Mouse (Mus musculus): ENCODE data around the gene Gm20441. TPM values are rescaled to one million over a fixed set of nuclear protein-coding genes. Genes with fewer than 3 reads are reported as not detected.
"Not testable (repeated sequence)": the region's sequence is repeated elsewhere in the genome, so short reads cannot be mapped to it uniquely, and the experiment has no call there.

Gene Gm20441
- polyA plus RNA-seq, 1 experiment from 2014 or later, result not detected

DNA sequence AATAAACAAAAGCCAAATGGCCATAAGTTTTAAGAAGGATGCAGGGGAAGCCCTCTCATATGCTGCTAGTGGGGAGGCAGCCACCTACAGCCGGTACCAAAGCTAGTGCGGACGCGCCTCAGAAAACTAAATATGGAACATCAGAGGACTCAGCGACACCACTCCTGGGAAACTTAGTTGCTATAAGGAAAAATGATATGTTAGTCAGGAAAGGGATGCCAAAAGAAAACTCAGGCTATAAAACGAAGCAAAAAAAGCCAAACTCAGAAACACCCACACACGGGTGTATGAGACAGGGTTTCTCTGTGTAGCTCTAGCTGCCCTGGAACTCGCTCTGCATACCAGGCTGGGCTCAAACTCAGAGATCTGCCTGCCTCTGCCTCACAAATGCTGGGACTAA, 7.5 kb upstream of the Gm20441 start:
- Histone ChIP-seq H3K27me3 (replicated peaks; ENCODE audit: control insufficient read depth, insufficient read depth, low read length) (no peaks in the 10 kb centered on the region), H3K36me3 (ENCODE audit: control insufficient read depth, insufficient read depth, low read length) (no peaks in the 10 kb centered on the region), H3K9me3 (ENCODE audit: control insufficient read depth, low read length) (no peaks in the 10 kb centered on the region), H3K9ac (ENCODE audit: low read depth, low read length) (no peak overlapping the region), H3K27ac (ENCODE audit: low read length) (no peak overlapping the region), H3K4me2 (ENCODE audit: low read depth, low read length) (no peak overlapping the region), H3K4me1 (ENCODE audit: control insufficient read depth, insufficient read depth, low read length) (peaks cover 5% of the 10 kb centered on the region; the same call in 1 of the 2 replicates), H3K4me3 (ENCODE audit: low read length) (no peak overlapping the region)
- 95% methylated on average over 8 of the region's 8 CpGs for WGBS
- no peak for ATAC-seq

DNA sequence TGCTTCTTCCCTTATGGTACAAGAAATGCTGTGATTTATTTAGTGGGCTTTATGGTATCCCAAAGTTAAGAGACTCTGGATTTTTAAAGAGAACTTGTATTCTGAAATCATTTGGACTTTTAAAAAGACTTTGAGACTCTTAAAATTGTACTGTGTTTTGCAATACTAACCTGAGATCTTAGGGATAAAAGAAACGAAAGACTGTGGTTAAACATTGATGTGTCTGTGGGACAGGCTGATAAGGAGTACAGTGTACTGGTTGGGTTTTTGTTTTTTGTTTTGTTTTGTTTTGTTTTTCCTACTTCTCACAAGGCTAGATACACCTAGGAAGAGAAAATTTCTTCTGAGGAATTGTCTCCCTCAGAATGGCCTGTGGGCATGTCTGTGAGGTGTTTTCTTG, 4.7 kb upstream of the Gm20441 start:
- WGBS, result 46% methylated on average over 1 of the region's 1 CpGs
- no peak overlapping the region for H3K9ac ChIP-seq (ENCODE audit: low read depth, low read length)
- H3K4me3 ChIP-seq (ENCODE audit: low read length), result no peak overlapping the region
- H3K27ac ChIP-seq (ENCODE audit: low read length), result no peak overlapping the region
- no peaks in the 10 kb centered on the region for H3K27me3 ChIP-seq (replicated peaks; ENCODE audit: control insufficient read depth, insufficient read depth, low read length)
- no peaks in the 10 kb centered on the region for H3K36me3 ChIP-seq (ENCODE audit: control insufficient read depth, insufficient read depth, low read length)
- ATAC-seq, result no peak
- H3K9me3 ChIP-seq (ENCODE audit: control insufficient read depth, low read length), result no peaks in the 10 kb centered on the region
- no peak overlapping the region for H3K4me2 ChIP-seq (ENCODE audit: low read depth, low read length)
- peaks cover 5% of the 10 kb centered on the region; the same call in 1 of the 2 replicates for H3K4me1 ChIP-seq (ENCODE audit: control insufficient read depth, insufficient read depth, low read length)

DNA sequence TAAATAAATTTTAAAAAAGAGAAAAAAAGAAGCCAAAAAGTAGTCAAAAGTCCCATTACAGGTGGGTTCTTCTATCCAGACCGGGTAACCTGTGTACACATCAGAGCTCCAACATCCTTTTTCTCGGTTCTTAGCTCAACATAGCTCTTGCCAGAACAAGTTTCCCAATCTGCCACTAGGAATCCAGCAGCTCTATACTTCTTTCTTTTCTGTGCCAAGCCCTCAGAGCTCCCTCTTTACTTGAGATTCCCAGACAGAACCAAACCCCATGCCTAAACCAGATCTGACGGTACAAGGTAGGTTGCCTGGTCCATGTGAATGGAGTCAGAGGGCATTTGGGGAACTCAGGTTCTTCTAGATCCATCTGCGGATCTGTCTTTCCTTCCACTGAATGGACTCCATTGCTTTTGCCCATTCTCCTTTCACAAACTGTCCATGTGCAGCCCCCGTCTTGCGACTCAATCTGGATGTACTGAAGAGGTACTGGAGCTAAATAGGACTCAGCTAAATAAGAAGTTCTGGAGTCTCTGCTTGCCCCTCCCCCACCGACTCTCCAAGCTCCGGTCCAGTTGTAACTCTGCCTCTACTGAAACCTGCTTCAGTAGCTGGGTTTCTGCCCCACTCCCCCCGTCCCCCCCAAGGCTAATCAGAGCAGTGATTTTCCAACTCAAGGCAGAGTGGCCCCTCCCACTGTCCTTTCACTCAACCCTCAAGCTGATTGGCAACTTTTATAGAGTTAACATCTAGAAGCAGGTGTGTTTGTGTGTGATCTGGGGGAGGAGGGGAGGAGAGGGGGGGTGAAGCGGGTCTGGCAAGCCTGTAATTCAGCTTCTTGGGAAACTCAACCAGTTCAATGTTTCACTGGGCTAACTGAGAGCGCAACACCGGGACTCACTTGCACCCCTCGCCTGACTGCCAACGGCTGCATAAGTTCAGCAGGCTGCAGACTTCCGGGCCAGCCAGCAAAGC, 1.3 kb downstream of the Gm20441 start:
- H3K9me3 ChIP-seq (ENCODE audit: control insufficient read depth, low read length), result no peaks in the 10 kb centered on the region
- peak overlapping the region; percentile 89 for H3K4me2 ChIP-seq (ENCODE audit: low read depth, low read length)
- H3K36me3 ChIP-seq (ENCODE audit: control insufficient read depth, insufficient read depth, low read length), result no peaks in the 10 kb centered on the region; the same call in 1 of the 2 replicates
- no peak overlapping the region for H3K27ac ChIP-seq (ENCODE audit: low read length)
- ATAC-seq, result peak; percentile 12; the same call in 1 of the 2 replicates
- no peak overlapping the region for H3K9ac ChIP-seq (ENCODE audit: low read depth, low read length)
- peak overlapping the region; percentile 54 for H3K4me3 ChIP-seq (ENCODE audit: low read length)
- H3K4me1 ChIP-seq (ENCODE audit: control insufficient read depth, insufficient read depth, low read length), result no peaks in the 10 kb centered on the region
- WGBS, result 36% methylated on average over 15 of the region's 15 CpGs
- H3K27me3 ChIP-seq (replicated peaks; ENCODE audit: control insufficient read depth, insufficient read depth, low read length), result no peaks in the 10 kb centered on the region

DNA sequence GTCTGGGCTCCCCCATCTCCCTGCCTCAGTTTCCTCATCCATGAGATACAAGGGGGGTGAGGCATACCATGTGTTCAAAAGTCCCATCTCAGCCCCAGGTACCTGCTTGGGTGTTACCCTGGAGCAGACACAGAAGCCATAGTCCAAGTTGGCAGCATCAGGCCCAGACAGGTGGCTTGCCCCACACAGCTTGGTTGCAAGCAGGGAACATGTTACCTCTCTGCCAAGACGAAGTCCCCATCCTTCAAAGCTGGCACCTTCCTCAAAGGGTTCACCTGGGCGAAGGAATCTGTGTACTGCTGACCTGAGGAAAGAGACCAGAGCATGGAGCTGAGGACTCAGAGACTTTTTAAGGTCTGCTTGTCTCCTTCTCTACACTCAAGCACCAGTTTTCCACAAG, 2.9 kb downstream of the Gm20441 start:
- 93% methylated on average over 2 of the region's 2 CpGs for WGBS

DNA sequence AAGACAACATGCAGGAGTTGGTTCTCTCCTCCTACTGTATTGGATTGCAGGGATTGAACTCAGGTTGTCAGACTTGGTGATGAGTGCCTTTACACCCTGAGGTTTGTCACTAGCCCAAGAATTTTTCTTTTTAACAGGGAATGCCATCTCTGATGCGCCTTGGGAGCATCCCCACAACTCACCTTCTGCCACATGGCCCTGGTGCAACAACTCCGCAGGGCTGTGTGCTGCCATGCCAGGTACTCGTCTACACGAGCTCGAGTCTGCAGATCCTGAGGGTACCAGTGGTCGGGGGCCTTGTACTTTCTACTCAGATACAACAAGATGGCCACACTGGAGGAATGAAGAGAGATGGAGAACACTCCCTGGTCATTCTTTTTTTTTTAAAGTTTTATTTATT, 4.2 kb downstream of the Gm20441 start:
- no peaks in the 10 kb centered on the region; the same call in 1 of the 2 replicates for H3K36me3 ChIP-seq (ENCODE audit: control insufficient read depth, insufficient read depth, low read length)
- H3K4me2 ChIP-seq (ENCODE audit: low read depth, low read length), result no peak overlapping the region
- H3K4me3 ChIP-seq (ENCODE audit: low read length), result no peak overlapping the region
- no peaks in the 10 kb centered on the region for H3K9me3 ChIP-seq (ENCODE audit: control insufficient read depth, low read length)
- H3K27ac ChIP-seq (ENCODE audit: low read length), result no peak overlapping the region
- ATAC-seq, result no peak
- H3K9ac ChIP-seq (ENCODE audit: low read depth, low read length), result no peak overlapping the region
- H3K27me3 ChIP-seq (replicated peaks; ENCODE audit: control insufficient read depth, insufficient read depth, low read length), result no peaks in the 10 kb centered on the region
- WGBS, result 85% methylated on average over 6 of the region's 6 CpGs
- H3K4me1 ChIP-seq (ENCODE audit: control insufficient read depth, insufficient read depth, low read length), result peaks cover 7% of the 10 kb centered on the region; the same call in 1 of the 2 replicates

More for the DNA sequence above, 2.9 kb downstream of the Gm20441 start:
- no peak overlapping the region for H3K27ac ChIP-seq (ENCODE audit: low read length)
- H3K4me2 ChIP-seq (ENCODE audit: low read depth, low read length), result no peak overlapping the region
- no peaks in the 10 kb centered on the region for H3K27me3 ChIP-seq (replicated peaks; ENCODE audit: control insufficient read depth, insufficient read depth, low read length)
- no peak overlapping the region for H3K4me3 ChIP-seq (ENCODE audit: low read length)
- no peaks in the 10 kb centered on the region; the same call in 1 of the 2 replicates for H3K36me3 ChIP-seq (ENCODE audit: control insufficient read depth, insufficient read depth, low read length)
- no peak for ATAC-seq
- H3K9me3 ChIP-seq (ENCODE audit: control insufficient read depth, low read length), result no peaks in the 10 kb centered on the region
- H3K9ac ChIP-seq (ENCODE audit: low read depth, low read length), result no peak overlapping the region
- H3K4me1 ChIP-seq (ENCODE audit: control insufficient read depth, insufficient read depth, low read length), result no peaks in the 10 kb centered on the region

DNA sequence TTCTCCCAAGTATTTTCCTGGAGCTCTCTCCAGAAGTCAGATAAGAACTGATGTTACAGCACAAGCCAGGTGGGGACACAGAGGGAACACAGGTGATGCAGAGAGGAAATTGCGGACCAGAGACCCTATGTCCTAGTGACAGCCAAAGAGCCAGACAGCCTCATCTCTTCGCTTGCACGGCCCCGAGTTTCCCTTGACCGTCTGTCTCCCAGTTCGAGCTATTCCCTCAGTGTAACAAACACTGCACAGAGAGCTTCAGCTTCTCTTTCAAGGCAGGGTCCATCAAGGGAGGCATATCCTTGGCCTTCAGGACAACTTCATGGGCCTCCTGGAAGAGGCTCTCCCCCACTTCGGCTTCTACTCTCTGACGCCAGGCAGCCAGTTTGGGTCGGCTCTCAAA, 6.2 kb downstream of the Gm20441 start:
- Histone ChIP-seq H3K4me3 (ENCODE audit: low read length) (no peak overlapping the region), H3K27ac (ENCODE audit: low read length) (no peak overlapping the region), H3K9me3 (ENCODE audit: control insufficient read depth, low read length) (no peaks in the 10 kb centered on the region), H3K27me3 (replicated peaks; ENCODE audit: control insufficient read depth, insufficient read depth, low read length) (no peaks in the 10 kb centered on the region), H3K4me1 (ENCODE audit: control insufficient read depth, insufficient read depth, low read length) (peaks cover 7% of the 10 kb centered on the region; the same call in 1 of the 2 replicates), H3K4me2 (ENCODE audit: low read depth, low read length) (no peak overlapping the region), H3K36me3 (ENCODE audit: control insufficient read depth, insufficient read depth, low read length) (peaks cover 2% of the 10 kb centered on the region; the same call in 1 of the 2 replicates), H3K9ac (ENCODE audit: low read depth, low read length) (no peak overlapping the region)
- no peak for ATAC-seq
- 94% methylated on average over 9 of the region's 9 CpGs for WGBS

DNA sequence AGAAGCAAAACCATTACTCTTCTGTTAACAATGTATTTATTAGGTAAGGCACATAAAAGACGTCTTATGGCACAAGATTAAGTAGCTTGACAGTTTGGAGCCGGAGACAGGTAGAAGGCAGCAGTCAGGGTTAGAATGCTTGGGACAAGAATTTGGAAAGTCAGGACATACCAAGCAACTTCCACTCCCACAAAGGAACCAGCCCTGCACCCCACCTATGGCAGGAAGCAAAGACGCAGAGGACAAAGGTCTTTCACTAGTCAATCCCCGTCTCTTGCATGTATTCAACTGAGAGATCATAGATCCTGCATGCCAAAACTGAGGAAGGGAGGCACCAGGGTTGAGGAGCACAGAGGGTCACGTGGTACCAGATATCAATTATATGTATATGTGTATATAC, 6.7 kb downstream of the Gm20441 start:
- no peak for ATAC-seq
- no peak overlapping the region for H3K27ac ChIP-seq (ENCODE audit: low read length)
- no peak overlapping the region for H3K4me2 ChIP-seq (ENCODE audit: low read depth, low read length)
- H3K9ac ChIP-seq (ENCODE audit: low read depth, low read length), result no peak overlapping the region
- no peaks in the 10 kb centered on the region for H3K27me3 ChIP-seq (replicated peaks; ENCODE audit: control insufficient read depth, insufficient read depth, low read length)
- peaks cover 7% of the 10 kb centered on the region; the same call in 1 of the 2 replicates for H3K4me1 ChIP-seq (ENCODE audit: control insufficient read depth, insufficient read depth, low read length)
- no peaks in the 10 kb centered on the region for H3K9me3 ChIP-seq (ENCODE audit: control insufficient read depth, low read length)
- WGBS, result 82% methylated on average over 5 of the region's 5 CpGs
- H3K4me3 ChIP-seq (ENCODE audit: low read length), result no peak overlapping the region
- peaks cover 2% of the 10 kb centered on the region; the same call in 1 of the 2 replicates for H3K36me3 ChIP-seq (ENCODE audit: control insufficient read depth, insufficient read depth, low read length)

DNA sequence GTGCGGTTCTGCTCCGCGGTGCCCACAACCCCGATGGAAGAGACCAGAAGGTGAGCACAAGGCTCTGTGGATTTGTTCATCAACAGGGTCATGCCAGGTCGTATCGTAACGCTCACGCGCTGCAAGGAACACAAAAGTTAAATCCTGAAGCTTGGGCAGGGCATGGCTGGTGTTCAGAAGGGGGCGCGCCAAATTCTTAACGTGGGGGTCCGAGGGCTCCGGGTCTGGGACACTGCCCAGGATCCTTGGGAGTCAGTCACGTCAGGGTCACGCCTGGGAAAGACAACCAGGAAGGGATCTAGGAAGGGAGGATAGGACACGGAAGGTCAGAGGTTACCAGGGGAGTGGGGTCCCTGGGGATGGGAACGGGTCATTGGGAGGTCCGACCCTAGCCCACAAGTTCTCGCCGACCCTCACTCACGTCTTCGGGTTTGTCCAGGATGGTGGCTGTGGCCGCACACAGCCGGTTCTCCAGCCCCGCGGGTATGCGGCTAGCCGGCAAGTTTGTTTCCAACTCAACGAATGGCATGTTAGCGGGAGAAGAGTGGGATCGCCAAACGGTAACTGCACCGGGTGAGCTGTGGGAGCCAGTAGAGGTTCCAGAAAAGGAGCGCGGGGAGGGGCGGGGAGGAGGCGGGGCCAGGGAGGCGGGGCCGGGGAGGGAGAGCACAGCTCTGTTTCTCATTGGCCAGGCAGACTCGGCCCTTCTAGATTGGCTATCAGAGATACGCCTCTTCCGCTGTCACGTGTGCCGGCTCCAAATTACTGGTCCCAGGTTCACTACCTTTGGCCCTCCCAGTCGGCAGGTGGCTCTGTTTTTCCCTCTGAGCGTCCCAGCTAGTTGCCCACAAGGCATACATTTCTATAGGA, 7.7 kb downstream of the Gm20441 start, which contains the start of gene Ddt:
Gene Ddt (minus strand): TSS at position 620 of the 870 bp plus-strand sequence.
- Histone ChIP-seq H3K4me1 (ENCODE audit: control insufficient read depth, insufficient read depth, low read length) (peaks cover 7% of the 10 kb centered on the region; the same call in 1 of the 2 replicates), H3K27me3 (replicated peaks; ENCODE audit: control insufficient read depth, insufficient read depth, low read length) (no peaks in the 10 kb centered on the region), H3K4me3 (ENCODE audit: low read length) (peak within 1 kb of the TSS; percentile 75), H3K4me2 (ENCODE audit: low read depth, low read length) (peak within 1 kb of the TSS; percentile 92), H3K36me3 (ENCODE audit: control insufficient read depth, insufficient read depth, low read length) (0 out of 2 replicates have a peak, but pooled peaks cover 2% of the 10 kb centered on the region), H3K9me3 (ENCODE audit: control insufficient read depth, low read length) (no peaks in the 10 kb centered on the region), H3K9ac (ENCODE audit: low read depth, low read length) (peak within 1 kb of the TSS; percentile 77), H3K27ac (ENCODE audit: low read length) (peak within 1 kb of the TSS; percentile 57; the same call in 1 of the 2 replicates)
- ATAC-seq, result peak; percentile 97
- under 1% methylated on average over 46 of the region's 47 CpGs for WGBS

DNA sequence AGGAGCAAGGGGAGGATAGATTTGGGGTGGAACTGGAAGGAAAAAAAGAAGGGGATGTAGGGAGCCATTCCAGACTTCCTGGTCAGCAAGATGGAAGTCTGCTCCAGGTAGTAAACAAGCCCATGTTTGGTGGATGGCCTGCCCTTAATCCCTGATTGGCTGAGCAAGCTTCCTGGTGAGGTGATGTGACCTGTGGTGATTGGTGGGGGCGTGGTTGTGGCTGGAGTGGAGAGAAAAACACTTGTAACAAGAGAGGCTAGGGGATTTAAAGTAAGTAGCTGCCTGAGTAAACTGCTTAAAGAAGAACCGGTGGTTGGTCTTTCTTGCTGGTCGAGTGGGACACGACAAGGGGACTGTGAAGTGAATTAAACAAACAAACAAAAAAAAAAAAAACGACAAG, 13.0 kb downstream of the Gm20441 start:
- ATAC-seq; H3K9me3 ChIP-seq (ENCODE audit: control insufficient read depth, low read length); H3K27me3 ChIP-seq (replicated peaks; ENCODE audit: control insufficient read depth, insufficient read depth, low read length); H3K27ac ChIP-seq (ENCODE audit: low read length); H3K4me2 ChIP-seq (ENCODE audit: low read depth, low read length); H3K36me3 ChIP-seq (ENCODE audit: control insufficient read depth, insufficient read depth, low read length); H3K9ac ChIP-seq (ENCODE audit: low read depth, low read length); H3K4me3 ChIP-seq (ENCODE audit: low read length): not testable (repeated sequence)
- peaks cover 13% of the 10 kb centered on the region for H3K4me1 ChIP-seq (ENCODE audit: control insufficient read depth, insufficient read depth, low read length)
- WGBS, result 29% methylated on average over 5 of the region's 5 CpGs

All from intestine, embryonic 16.5 days (tissue).